Mouse (Mus musculus): ENCODE results near the gene Tex35.

DNA sequence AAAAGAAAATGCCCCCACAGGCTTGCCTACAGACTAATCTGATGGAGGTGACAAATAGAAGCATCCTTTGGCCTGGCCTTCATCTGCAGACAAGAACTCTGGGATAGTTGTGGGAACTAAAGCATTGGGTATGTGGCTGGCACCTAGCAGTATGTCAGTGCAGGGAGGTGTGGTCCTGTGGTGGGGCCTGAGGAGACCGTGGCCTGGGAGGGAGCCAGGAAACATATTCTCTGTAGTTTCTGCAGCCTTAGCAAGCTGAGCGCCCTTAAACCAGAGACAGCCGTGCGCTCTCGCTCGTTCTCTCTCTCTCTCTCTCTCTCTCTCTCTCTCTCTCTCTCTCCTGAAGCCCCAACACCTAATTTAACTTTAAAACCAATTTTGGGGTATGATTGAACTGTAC is 34.1 kb downstream of the Tex35 start:
- no peak for TF ChIP-seq ZC3H11A (IDR thresholded peaks at IDR 0.05; ENCODE audit: borderline replicate concordance, low read depth, low read length)
- TF ChIP-seq MAFK (IDR thresholded peaks at IDR 0.05; ENCODE audit: insufficient read depth, low read depth, low read length) = no peak

Data from ES-E14 (cell line).